Mouse (Mus musculus): ENCODE results near the gene Cox19. TPM values are rescaled to one million over a fixed set of nuclear protein-coding genes. Genes with fewer than 3 reads are reported as not detected.

The Cox19 gene
- total RNA-seq, 1 experiment from 2014 or later: 17.8 TPM

DNA sequence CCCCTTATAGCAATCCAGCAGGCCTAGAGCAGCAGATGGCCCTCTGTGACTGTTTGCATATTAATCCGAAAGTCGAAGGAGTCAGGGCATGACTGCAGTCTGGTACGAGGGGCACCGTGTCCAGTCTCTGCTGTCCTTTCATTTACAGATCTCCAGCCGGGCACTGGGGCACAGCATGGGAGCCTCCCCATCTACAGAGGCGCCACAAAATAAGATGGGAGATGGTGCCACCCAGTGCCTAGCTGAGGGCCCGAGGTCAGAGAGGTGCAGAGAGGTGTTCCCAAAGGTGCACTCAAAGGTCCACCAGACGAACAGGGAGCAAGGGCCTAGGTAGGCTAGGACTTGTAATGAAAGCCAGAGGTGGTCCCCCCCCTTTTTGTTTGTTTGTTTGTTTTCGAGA is 32.0 kb upstream of the Cox19 start:
- 0 out of 2 replicates have a peak, but pooled peaks have one; percentile 1 for ATAC-seq (replicated peaks; ENCODE audit: low read depth, poor library complexity, severe bottlenecking)

DNA sequence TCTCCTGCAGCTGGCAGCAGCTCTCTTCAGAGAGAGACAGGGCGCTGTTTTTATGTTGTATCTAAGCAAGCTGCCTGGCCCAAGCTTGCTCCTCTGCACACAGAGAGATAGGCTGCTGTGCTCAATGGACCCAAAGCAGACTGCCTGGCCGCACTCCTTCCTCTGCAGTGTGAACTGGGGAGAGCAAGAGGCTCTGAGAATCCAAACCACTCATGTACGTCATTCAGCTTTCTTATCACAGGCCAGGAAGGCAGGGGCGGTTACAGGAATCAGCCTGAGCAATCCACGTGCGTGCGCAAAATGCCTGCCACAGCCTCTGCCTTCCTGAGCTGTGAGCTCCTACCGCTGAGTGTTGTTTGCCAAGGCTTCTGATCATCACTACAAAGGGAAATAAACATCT is 31.5 kb upstream of the Cox19 start:
- peak; percentile 66 for ATAC-seq (replicated peaks; ENCODE audit: low read depth, poor library complexity, severe bottlenecking)

DNA sequence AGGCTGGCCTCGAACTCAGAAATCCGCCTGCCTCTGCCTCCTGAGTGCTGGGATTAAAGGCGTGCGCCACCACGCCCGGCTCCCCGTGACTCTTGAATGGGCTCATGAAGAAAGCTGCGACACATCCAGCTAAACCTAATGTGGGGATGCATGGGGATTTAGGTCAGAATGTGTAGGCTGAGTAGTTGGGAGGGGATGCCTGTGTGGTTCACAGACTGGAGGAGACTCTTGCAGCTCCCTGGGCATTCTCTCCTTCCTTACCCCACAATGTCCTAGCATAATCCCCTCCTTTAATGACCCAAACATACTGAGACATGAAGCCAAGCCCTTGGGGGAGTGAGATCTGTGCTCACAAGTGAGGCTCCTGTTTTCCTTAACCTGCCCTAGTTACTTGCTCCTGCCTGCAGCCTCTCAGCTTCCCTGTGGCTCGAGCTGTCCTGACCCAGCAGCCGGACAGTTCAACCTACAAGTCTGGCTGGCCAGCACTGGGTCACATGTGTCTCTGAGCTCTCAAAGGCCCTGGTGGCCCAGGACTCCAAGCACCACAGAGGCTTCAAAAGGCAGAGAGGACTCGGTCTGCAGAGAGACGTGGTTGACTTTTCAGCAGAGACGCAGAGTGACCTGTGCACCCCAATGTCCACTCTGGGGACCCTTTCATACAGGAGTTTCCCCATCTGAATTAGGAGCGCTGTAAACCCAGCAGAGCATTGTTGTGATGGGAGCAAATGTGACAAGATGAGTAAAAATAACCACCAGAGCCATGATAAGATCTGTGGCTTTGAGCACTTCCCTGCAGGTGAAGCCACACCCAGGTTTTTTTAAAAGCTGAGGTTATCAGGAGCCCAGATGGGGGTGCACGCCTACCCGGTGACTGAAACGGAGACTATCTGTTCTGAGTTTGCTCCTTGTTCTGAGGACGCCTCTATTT is 30.6 kb upstream of the Cox19 start:
- no peak for ATAC-seq (replicated peaks; ENCODE audit: low read depth, poor library complexity, severe bottlenecking)

DNA sequence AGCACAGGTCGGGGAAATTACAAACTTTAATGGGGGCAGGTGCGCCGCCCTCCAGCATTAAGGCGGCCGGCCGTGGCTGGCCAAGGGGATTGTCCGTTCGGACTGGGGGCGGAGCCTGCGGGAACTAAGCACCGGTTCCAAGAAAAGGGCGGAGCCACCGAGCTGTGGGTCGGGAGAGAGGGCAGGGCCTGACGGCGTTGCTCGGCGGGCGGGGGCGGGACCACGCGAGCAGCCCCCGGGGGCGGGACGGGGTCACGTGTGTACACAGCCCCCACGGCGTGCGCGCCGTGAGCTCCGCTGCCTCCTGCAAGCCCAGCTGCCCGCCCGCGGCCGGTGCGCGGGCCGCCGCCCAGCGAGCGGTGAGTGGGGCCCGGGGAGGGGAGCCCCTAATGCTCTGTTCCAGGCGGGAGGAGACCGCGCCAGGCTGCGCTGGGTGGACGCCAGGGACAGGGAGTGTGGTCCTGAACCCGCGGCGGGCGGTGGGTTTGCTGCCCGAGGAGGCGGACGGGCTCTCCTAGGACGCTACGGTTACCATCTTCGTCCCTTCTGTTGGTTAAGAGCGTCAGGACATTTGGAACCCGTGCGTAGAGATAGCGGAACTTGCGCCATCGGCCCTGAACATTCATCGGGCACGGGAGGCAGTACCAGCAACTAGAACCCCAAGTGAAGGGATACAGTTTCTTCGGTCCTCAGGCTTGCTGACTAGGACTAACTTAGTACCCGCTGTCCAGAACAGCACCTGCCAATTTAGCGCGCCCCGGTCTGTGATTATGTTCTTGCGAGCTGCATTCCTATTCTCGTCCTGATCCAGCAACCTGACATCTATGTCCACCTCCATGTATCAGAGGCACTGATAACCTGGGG is 29.4 kb upstream of the Cox19 start:
- ATAC-seq (replicated peaks; ENCODE audit: low read depth, poor library complexity, severe bottlenecking): peak; percentile 36

DNA sequence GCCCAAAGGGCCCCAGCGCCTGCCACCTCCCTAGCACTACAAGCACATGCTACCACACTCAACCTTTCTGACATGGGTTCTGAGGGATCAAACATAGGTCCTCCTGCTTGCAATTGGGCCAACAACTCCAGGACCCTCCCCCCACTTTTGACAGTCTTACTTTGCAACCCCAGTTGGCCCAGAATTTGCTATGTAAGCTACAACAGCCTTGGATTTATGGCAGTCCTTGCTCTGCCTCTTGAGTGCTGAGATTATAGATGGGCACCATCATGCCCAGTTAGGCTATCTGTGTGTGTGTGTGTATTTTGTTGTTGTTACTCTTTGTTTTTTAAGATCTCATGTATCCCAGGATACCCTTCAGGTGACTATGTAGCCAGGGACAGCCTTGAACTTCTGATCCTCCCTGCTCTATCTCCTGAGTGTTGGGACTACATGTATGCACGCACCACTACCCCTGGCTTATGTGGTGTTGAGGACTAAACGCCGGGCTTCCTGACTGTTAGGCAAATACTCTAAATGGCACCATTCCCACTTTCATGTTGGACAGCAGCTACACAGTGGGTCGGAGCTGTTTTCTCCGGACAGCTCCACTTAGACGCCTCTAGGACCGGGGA is 28.7 kb upstream of the Cox19 start:
- ATAC-seq (replicated peaks; ENCODE audit: low read depth, poor library complexity, severe bottlenecking): peak; percentile 4; the same call in 1 of the 2 replicates

DNA sequence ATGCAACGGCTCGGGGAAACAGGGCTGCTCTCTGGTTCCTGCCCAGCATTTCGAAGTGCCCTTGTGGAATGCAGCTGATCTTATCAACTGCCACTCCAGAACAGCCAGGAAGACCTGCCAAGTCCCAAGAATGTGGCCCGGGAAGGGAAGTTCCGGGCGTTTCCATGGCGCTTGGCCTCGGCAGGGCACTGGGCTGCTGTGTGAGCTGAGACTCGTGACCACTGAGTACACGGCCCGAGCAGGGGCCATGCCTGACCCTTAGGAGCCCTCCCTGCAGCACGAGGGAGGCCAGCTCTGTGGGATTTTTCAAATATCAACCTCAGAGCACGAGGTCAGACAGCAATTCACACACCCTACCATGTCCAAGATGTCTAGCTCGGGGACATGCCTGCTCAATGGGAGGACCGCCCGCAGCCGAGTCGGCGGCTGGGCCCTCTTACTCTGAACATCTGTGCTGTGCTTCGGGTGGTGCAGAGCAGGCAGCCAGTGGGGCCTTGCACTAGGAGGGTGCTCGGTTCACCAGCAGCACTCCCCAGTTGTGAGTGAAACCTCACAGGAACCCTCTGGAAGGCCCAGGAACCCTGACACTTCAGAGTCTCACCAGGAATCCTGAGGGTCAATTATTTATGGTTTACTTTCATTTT is 27.9 kb upstream of the Cox19 start:
- ATAC-seq (replicated peaks; ENCODE audit: low read depth, poor library complexity, severe bottlenecking): no peak

DNA sequence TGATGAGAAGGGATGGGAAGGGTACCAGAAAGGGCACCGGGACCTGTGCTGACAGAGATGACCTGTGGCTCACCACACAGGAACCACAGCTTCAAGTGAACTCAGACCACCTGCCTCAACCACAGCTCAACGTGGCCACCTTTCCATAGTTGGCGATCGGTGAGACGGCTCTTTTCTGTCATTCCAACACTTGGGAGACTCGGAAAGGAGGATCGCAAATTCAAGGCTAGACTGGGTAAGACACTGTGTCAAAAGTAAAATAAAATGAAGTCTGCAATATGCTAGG is 27.0 kb upstream of the Cox19 start:
- no peak for ATAC-seq (replicated peaks; ENCODE audit: low read depth, poor library complexity, severe bottlenecking)

DNA sequence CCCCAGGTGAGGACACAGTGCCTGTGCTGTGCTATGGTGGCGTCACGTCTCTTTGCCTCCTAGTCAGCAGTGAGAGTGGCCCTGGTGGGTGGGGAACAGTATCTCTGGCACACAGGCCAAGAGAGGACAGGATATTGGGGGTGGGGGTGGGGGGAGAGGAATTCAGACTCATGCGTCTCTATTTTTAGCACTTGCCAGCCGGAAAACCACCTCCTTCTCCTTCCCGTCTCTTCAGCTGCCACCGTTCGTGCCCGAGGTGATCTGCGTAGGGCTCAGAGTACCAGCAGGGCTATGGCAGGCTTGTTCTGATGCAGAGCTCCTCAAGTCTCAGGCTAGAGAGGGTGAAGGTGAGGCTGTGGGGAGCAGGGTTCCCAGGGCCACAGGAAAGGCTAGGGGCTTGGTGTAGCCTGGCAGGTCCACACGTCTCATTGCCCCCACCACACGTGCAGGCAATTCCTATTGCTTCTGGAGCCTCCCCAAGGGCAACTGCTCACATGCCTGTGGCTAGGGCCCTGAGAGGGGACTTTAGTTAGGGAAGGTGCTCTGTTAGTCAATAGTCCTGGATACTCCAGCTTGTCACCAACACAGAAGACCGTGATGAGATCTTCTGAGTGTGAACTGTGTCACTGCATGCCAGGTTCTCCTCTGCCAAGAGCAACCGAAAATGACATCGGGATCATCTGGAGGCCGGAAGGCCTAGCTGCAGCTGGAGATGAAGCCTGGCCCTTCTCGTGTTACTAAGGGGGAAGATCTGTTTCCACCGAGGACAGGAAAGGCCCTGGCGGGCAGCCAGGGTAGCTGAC is 26.5 kb upstream of the Cox19 start, which contains the start of gene Gpr146:
Gpr146 (plus strand) TSS at position 230 of the 803 bp plus-strand sequence.
- ATAC-seq (replicated peaks; ENCODE audit: low read depth, poor library complexity, severe bottlenecking): peak; percentile 34

DNA sequence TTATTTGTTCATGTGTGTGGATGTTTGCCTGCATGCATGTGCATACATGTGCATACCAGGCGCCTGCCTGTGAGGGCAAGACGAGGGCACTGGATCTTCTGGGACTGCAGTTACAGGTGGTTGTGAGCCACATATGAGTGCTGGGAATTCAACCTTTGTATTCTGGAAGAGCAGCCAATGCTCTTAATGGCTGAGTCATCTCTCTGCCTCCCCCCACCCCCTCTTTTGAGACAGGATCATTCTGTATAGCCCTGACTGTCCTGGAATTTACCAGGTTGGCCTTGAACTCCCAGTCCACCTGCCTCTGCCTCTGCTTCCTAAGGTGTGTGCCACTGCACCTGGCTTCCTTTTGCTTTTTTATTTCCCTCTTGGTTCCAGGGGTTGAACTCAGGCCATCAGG is 23.6 kb upstream of the Cox19 start:
- ATAC-seq (replicated peaks; ENCODE audit: low read depth, poor library complexity, severe bottlenecking): no peak

DNA sequence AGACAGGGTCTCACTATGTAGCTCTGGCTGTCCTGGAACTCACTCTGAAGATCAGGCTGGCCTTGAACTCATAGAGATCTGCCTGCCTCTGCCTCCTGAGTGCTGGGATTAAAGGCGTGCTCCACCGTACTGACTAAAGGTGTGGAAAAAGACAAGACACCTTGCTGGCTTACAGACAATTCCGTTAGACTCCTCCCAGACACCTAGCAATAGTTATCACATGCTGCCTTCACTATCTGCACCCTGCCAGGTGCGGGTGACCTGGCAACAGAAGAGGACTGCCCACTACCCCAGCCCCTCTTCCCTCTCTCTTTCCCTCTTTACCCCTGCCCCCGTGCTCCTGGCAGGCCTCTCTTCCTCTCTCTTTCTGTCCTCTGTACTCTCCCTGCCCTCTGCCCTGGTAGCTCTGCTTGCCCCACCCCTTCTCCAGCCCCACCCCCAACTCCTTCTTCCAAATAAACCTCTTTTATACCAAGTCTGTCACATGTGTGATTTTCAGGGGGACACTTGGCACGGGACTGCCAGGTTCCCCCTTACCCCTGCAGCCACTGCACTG is 22.7 kb upstream of the Cox19 start:
- ATAC-seq (replicated peaks; ENCODE audit: low read depth, poor library complexity, severe bottlenecking): no peak

DNA sequence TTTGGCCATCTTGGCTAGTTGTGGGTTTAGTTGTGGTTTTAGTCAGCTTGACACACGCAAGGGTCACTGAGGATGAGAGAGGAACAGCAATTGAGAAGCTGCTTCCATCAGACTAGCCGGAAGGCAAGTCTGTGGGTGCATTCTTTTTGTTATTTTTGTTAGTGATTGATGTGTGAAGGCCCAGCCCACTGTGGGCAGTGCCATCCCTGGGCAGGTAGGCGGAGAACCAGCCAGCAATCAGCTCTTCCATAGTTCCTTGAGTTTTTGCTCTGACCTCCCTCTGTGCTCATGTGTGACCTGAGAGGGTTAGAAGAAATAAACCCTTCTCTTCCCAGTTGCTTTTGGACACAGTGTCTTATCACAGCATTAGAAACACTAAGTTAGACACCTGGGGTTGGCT is 21.9 kb upstream of the Cox19 start:
- no peak for ATAC-seq (replicated peaks; ENCODE audit: low read depth, poor library complexity, severe bottlenecking)

DNA sequence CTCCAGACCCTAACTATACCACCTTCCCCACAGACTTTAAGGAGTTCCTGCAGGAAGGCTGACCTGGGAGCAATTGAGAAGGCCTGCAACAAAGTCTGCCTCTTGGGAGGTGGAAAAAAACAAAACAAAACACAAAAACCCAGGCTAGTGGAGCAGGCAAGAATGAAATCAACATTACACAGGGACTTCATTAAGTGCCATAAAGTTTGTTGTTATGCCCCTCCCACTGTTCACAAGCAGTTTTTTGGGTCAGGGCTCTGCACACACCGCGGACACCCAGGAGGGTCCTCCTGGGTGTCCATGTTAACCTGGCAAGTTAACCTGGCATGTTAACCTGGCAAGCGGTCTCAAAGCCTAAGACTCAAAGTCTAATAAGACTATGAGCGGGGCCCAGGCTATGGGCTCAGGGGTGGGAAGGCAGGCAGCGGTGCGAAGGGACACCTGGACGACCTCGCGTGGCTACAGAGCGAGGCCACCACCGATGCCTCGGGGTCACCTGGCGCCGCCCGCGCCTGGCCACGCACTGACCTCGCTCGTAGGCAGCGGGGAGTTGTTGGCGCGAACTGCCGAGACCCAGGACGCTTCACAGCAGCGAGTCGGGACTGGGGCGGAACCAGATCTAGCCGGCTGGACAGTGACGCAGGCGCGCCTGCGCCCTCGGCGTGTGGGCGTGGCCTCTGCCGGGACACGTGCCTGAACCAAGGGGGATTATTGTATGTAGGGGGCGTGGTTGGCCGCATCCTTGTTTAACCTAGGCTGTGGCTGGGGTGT is 20.6 kb upstream of the Cox19 start:
- peak; percentile 93 for ATAC-seq (replicated peaks; ENCODE audit: low read depth, poor library complexity, severe bottlenecking)

DNA sequence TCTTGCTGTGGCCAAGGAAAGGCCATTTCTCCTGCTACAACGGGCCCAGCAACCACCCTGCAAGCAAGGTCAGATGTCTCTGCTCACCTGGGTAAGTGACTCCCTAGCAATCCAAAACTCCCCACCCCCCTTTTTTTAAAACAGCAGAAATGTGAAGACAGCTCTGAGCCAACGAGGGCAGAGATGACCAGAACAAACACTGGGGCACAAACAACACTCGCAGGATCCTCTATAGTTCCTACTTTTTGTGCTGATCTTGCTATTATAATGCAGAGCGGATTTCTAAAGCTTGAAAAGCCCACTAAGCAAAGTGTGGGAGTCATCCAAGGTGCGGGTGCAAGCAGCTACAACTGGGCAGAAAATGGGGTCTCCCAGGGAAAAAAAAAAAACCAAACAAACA is 19.9 kb upstream of the Cox19 start:
- no peak for ATAC-seq (replicated peaks; ENCODE audit: low read depth, poor library complexity, severe bottlenecking)

DNA sequence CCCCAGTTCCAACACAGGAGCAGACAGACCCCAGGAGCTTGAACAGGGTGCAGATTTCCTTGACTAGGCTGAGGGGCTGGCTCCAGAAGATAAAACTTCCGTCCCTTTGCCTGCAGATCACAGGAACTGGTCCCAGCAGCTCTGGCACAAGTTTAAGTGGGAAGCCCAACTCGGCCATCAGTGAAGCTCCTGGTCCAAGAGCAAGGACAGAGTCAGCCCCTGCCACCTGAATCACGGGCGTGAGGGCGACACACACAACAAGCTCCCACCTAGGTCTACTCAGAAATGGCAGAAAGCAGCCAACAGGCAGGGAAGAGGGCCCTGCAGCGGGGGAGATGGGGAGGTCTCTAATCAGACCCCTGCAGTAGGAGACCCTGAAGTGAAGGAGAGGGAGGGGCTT is 19.1 kb upstream of the Cox19 start:
- no peak for ATAC-seq (replicated peaks; ENCODE audit: low read depth, poor library complexity, severe bottlenecking)

DNA sequence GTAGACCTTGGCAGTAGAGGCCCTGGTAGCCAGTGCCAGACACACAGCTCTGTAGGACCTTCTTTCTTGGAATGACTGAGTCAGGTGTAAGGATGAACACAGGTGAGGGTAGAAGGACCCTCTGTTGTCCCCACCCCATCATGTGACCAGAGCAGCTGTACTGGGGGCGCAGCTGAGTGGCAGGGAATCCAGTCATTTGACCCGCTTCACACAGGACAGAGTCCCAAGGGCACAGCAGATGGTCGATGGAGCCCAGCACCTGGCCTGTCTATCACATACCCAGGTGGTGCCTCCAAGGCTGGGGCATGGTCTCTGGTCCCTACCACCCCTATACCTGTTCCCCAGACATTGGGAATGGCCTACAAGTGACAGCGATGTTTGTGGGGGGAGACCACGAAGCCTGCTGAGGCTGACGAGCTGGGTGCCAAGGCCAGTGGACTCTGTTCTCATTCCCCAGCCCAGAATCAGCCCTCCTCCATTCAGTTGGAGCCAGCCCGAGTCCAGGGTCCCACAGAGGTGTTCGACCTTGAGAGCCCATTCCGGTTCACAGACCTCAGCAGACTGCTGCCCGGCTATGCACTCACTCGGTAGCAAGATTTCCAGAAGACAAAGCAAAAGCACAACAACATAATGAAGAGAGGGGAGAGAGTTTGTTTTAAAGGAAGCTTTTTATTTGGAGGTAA is 17.6 kb upstream of the Cox19 start:
- no peak for ATAC-seq (replicated peaks; ENCODE audit: low read depth, poor library complexity, severe bottlenecking)

DNA sequence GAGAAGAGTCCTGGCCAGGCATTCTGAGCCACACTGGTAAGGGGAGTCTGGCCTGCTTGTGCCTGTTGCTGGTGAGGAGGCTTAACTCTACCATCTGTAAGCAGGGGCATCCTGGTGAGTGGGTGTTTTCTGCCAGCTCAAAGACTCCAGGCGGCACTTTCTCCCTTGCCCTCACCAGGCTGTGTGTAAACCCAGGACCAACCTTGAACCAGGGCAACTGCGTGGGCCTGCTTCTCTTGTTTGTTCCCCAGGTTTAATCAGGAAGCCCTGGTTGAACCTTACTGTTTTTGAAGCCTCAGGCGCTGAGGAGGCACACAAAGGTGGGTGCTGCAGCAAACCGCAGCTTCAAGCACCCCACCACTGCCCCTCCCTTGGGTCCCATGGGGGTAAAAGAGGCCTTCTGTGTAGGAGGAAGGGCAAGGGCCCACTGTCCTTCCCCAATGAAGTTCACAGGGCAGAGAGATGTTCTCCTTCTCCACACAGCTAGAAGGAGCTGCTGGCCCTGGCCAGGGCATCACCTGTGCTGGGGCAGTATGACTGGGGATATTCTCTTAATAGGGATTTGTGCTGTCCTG is 16.8 kb upstream of the Cox19 start:
- no peak for ATAC-seq (replicated peaks; ENCODE audit: low read depth, poor library complexity, severe bottlenecking)

DNA sequence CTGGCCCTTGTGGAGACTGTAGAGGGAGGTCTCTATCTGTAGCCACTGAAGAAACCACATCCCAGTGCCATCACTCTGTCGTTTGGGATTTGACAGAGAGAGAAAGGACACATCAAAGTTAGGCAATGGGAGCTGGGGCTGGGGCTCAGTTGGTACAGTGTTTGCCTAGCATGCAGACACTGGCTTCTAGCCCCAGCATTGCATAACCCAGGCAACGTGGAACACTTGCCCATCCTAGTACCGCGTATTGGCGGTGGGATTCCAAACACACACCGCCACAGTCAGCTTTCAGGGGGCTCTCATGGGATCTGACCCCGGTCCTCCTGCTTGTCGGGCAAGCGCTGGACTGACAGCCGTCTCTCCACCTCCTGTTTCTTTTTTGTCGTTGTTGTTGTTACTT is 15.3 kb upstream of the Cox19 start:
- ATAC-seq (replicated peaks; ENCODE audit: low read depth, poor library complexity, severe bottlenecking): peak; percentile 34; the same call in 1 of the 2 replicates

DNA sequence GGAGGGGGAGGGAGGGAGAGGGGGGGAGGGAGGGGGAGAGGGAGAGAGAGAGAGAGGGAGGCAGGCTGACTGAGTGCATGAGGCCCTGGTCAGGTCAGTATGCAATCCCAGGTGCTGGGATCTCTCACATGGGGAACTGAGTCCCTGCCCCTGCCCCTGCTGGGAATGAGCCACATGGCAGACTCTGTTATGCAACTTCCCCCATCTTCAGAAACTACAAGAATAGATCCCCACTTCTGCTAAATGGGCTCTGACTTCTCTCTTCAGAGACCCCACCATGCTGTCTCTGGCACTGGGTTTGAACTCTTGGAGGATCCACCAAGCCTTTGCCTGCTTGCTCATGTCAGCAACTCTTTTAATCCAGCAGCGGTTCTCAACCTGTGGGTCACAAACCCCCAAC is 14.6 kb upstream of the Cox19 start:
- ATAC-seq (replicated peaks; ENCODE audit: low read depth, poor library complexity, severe bottlenecking): peak; percentile 43

Measured in common myeloid progenitor, adult 5-6 weeks (primary cell).